Mouse (Mus musculus): Measurements from ENCODE around the gene Tacc2.

- TF ChIP-seq CTCF (IDR thresholded peaks at IDR 0.05; ENCODE audit: low read depth), result no peak
- no peak for TF ChIP-seq EP300 (optimal IDR thresholded peaks at IDR 0.05)
These were observed 58.0 kb downstream of the Tacc2 start for GRCm38 (mm10) chr7:130635212-130635611.

Measured in stomach, postnatal 0 days (tissue).